Mouse (Mus musculus) forebrain, embryonic 15.5 days (tissue): ENCODE data around the gene Tns1. TPM values are rescaled to one million over a fixed set of nuclear protein-coding genes. Genes with fewer than 3 reads are reported as not detected.

Source experiments
- ATAC-seq: fragments of 200-750 bp; cut with Nextera tagmentation; replicated peaks from 2 replicates; pipeline ENCODE4 v1.8.0; 2017; ENCODE audit warnings: mild to moderate bottlenecking, moderate TSS enrichment, moderate library complexity
- H3K27ac ChIP-seq: fragments of 300-500 bp; sonication (generic); replicated peaks from 2 replicates; pipeline ENCODE4 v1.5.1; 2015; ENCODE audit warnings: mild to moderate bottlenecking, inconsistent platforms
- H3K27me3 ChIP-seq: fragments of 300-500 bp; sonication (generic); 2 replicates; pipeline ENCODE4 v1.6.1; 2015; ENCODE audit warnings: inconsistent platforms
- H3K36me3 ChIP-seq: fragments of 300-500 bp; sonication (generic); 2 replicates; pipeline ENCODE4 v1.6.1; 2015; ENCODE audit warnings: mild to moderate bottlenecking, inconsistent platforms
- H3K4me1 ChIP-seq: fragments of 300-500 bp; sonication (generic); 2 replicates; pipeline ENCODE4 v1.6.1; 2015; ENCODE audit warnings: inconsistent platforms
- H3K4me2 ChIP-seq: fragments of 300-500 bp; sonication (generic); replicated peaks from 2 replicates; pipeline ENCODE4 v1.6.1; 2015; ENCODE audit warnings: mild to moderate bottlenecking, inconsistent platforms
- H3K4me3 ChIP-seq: fragments of 300-500 bp; sonication (generic); 2 replicates; pipeline ENCODE4 v1.5.1; 2015; ENCODE audit warnings: mild to moderate bottlenecking, inconsistent platforms
- H3K9ac ChIP-seq: fragments of 300-500 bp; sonication (generic); replicated peaks from 2 replicates; pipeline ENCODE4 v1.6.1; 2015; ENCODE audit warnings: mild to moderate bottlenecking, inconsistent platforms
- H3K9me3 ChIP-seq: fragments of 300-500 bp; sonication (generic); 2 replicates; pipeline ENCODE4 v1.6.1; 2016; ENCODE audit warnings: inconsistent platforms
- WGBS: fragments of 180-500 bp; shearing (Covaris S2); methylation state at CpG from one replicate; pipeline ENCODE4 v1.1.7; 2015; ENCODE audit warnings: mixed read lengths; 5-methylcytosine and 5-hydroxymethylcytosine counted together
- polyA plus RNA-seq: library from polyadenylated mRNA; unstranded; fragments of >200 nt; fragmentation: Nextera tagmentation; extraction: Ambion mirVana; gene quantifications from 2 replicates; pipeline ENCODE4 v1.2.1, GENCODE M21; 2015

The Tns1 gene
- polyA plus RNA-seq, 1 experiment from 2014 or later, result 6.0 TPM

GRCm38 (mm10) chr1:73962668-73963371 lies 161.4 kb downstream of the Tns1 start:
- H3K27ac ChIP-seq, result peak overlapping the region; percentile 64
- H3K36me3 ChIP-seq, result no peaks in the 10 kb centered on the region
- no peak overlapping the region for H3K4me2 ChIP-seq
- 14% methylated on average over 12 of the region's 12 CpGs for WGBS
- H3K27me3 ChIP-seq, result no peaks in the 10 kb centered on the region
- no peak overlapping the region for H3K4me3 ChIP-seq
- H3K9me3 ChIP-seq, result no peaks in the 10 kb centered on the region
- peak; percentile 74 for ATAC-seq
- no peak overlapping the region for H3K9ac ChIP-seq
- peaks cover 9% of the 10 kb centered on the region; the same call in 1 of the 2 replicates for H3K4me1 ChIP-seq

GRCm38 (mm10) chr1:73962049-73962448 lies 162.2 kb downstream of the Tns1 start:
- H3K27ac ChIP-seq, result peak overlapping the region; percentile 56; the same call in 1 of the 2 replicates
- no peaks in the 10 kb centered on the region for H3K9me3 ChIP-seq
- H3K27me3 ChIP-seq, result no peaks in the 10 kb centered on the region
- 91% methylated on average over 5 of the region's 5 CpGs for WGBS
- H3K4me2 ChIP-seq, result no peak overlapping the region
- H3K4me3 ChIP-seq, result no peak overlapping the region
- no peak overlapping the region for H3K9ac ChIP-seq
- no peaks in the 10 kb centered on the region for H3K36me3 ChIP-seq
- ATAC-seq, result no peak
- peaks cover 9% of the 10 kb centered on the region; the same call in 1 of the 2 replicates for H3K4me1 ChIP-seq

DNA sequence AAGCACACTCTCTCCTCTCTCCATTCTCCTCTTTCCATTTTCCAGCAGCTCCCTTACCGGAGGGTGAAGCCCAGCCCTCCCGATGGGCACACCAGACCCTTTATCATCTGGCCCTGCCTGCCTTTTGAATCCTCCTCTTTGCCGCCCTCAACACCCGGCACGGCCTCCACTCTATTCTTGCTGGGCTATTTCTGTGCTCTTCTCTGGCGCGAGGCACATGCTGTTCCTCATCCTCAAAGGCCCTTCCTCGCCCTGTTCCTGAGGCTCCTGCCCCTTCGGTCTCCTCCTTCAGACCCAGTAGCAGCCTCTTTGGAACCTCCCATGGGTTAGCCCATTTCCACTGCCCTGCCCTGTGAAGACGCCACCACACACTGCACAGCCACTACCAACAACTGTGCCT lies 164.5 kb downstream of the Tns1 start:
- no peak overlapping the region for H3K9ac ChIP-seq
- 92% methylated on average over 10 of the region's 10 CpGs for WGBS
- ATAC-seq, result no peak
- no peaks in the 10 kb centered on the region for H3K36me3 ChIP-seq
- H3K27ac ChIP-seq, result no peak overlapping the region
- peaks cover 16% of the 10 kb centered on the region; the same call in 1 of the 2 replicates for H3K4me1 ChIP-seq
- no peak overlapping the region for H3K4me3 ChIP-seq
- no peak overlapping the region for H3K4me2 ChIP-seq
- no peaks in the 10 kb centered on the region for H3K9me3 ChIP-seq
- no peaks in the 10 kb centered on the region for H3K27me3 ChIP-seq

DNA sequence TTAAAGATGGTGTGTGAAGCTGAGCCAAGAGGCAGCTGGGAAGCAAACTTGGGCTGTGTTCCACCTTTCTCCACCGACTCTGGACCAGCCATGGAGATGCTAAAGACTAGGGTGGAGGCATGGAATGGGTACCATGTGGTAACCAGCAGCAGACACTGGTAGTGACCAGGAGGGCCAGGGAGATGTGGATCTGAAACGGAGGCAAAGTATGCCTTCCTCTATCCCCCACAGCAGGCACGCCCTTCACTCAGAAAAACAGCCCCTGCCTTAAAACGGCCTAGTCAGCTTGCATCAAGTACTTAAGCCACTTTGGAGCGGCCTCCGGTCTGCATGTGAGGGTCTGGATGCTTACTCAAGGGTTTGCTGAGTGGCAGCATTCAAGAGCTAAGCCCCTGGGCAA lies 164.9 kb downstream of the Tns1 start:
- no peak overlapping the region for H3K27ac ChIP-seq
- no peaks in the 10 kb centered on the region for H3K9me3 ChIP-seq
- H3K36me3 ChIP-seq, result no peaks in the 10 kb centered on the region
- no peak for ATAC-seq
- WGBS, result 88% methylated on average over 6 of the region's 6 CpGs
- no peak overlapping the region for H3K4me3 ChIP-seq
- H3K9ac ChIP-seq, result no peak overlapping the region
- H3K27me3 ChIP-seq, result no peaks in the 10 kb centered on the region
- H3K4me1 ChIP-seq, result peaks cover 19% of the 10 kb centered on the region; the same call in 1 of the 2 replicates
- no peak overlapping the region for H3K4me2 ChIP-seq

DNA sequence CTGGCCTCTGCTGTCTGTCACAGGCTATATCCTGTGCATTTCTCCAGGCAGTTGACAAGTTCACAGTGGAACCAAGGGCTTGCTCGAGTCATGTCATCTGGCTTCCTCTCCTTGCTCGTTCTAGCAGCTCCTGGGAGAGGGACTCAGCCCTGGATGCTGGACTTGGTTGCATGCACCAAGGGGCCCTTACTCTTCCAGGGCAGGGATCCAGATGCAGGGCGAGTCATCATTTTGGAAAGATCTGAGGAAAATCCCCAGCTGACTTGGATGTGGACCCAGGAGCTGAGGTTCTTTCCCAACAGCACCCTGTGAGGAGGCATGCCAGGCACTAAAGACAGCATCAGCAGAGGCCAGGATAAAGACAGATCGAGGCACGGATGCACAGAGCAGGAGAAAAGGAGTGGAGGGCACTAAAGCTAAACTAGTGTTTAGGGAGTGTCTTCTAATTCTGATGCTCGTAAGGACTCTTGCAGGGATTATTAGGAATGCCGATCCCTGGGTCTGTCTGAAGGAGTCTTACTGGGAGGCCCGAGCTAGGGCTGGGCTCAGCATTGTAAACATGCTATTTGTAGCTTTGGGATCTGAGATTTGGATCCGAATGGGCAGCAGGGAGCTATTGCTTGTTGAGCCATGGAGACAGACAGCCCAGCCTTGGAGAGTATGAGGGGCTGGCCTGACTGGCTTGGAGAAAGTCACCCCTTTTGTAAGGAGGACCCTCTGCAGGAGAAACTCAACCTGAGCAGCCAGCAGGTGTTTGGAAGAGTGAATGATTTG lies 165.9 kb downstream of the Tns1 start:
- Histone ChIP-seq H3K4me3 (no peak overlapping the region), H3K36me3 (no peaks in the 10 kb centered on the region), H3K27me3 (no peaks in the 10 kb centered on the region), H3K9ac (no peak overlapping the region), H3K4me1 (peaks cover 14% of the 10 kb centered on the region; the same call in 1 of the 2 replicates), H3K4me2 (no peak overlapping the region), H3K9me3 (no peaks in the 10 kb centered on the region), H3K27ac (no peak overlapping the region)
- 44% methylated on average over 9 of the region's 9 CpGs for WGBS
- no peak for ATAC-seq

- Histone ChIP-seq H3K36me3 (no peaks in the 10 kb centered on the region), H3K27ac (no peak overlapping the region), H3K9me3 (no peaks in the 10 kb centered on the region), H3K9ac (no peak overlapping the region), H3K4me3 (no peak overlapping the region), H3K27me3 (no peaks in the 10 kb centered on the region), H3K4me1 (peaks cover 10% of the 10 kb centered on the region; the same call in 1 of the 2 replicates), H3K4me2 (no peak overlapping the region)
- 88% methylated on average over 4 of the region's 4 CpGs for WGBS
- ATAC-seq, result no peak
Measured at GRCm38 (mm10) chr1:73957428-73957827, 166.8 kb downstream of the Tns1 start.

DNA sequence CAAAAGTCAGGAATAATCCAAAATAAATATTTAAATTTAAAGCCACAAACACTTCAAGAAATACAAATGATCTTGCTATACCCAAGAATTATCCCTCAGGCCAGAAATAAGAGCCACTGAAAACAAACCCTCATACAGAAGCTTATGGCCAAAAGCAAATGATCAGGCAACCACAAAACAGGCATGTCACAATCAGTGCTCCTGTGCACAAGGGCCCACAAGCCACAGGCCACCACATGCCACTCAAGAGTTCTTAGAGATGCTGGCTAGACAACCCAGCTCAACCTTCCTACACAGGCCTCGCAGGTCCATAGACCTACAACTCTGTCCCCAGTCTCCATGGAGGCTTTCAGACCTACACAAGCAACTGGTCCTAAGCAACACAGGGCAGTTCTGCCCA lies 167.9 kb downstream of the Tns1 start:
- H3K9ac ChIP-seq, result no peak overlapping the region
- H3K36me3 ChIP-seq, result no peaks in the 10 kb centered on the region
- no peaks in the 10 kb centered on the region for H3K9me3 ChIP-seq
- WGBS, result 93% methylated on average over 1 of the region's 1 CpGs
- H3K4me2 ChIP-seq, result no peak overlapping the region
- ATAC-seq, result no peak
- H3K27ac ChIP-seq, result no peak overlapping the region
- H3K4me3 ChIP-seq, result no peak overlapping the region
- H3K4me1 ChIP-seq, result peaks cover 10% of the 10 kb centered on the region; the same call in 1 of the 2 replicates
- no peaks in the 10 kb centered on the region for H3K27me3 ChIP-seq

- H3K9ac ChIP-seq, result no peak overlapping the region
- no peak overlapping the region for H3K4me2 ChIP-seq
- H3K36me3 ChIP-seq, result no peaks in the 10 kb centered on the region
- H3K4me1 ChIP-seq, result peaks cover 10% of the 10 kb centered on the region; the same call in 1 of the 2 replicates
- H3K4me3 ChIP-seq, result no peak overlapping the region
- H3K27me3 ChIP-seq, result no peaks in the 10 kb centered on the region
- no peaks in the 10 kb centered on the region for H3K9me3 ChIP-seq
- no peak; the same call in 1 of the 2 replicates for ATAC-seq
- H3K27ac ChIP-seq, result no peak overlapping the region
- 29% methylated on average over 4 of the region's 4 CpGs for WGBS
Measured at GRCm38 (mm10) chr1:73955259-73955842, 168.9 kb downstream of the Tns1 start.

GRCm38 (mm10) chr1:73954614-73955013 lies 169.6 kb downstream of the Tns1 start:
- no peak overlapping the region for H3K9ac ChIP-seq
- peaks cover 10% of the 10 kb centered on the region; the same call in 1 of the 2 replicates for H3K4me1 ChIP-seq
- no peaks in the 10 kb centered on the region for H3K9me3 ChIP-seq
- H3K4me2 ChIP-seq, result no peak overlapping the region
- H3K27ac ChIP-seq, result no peak overlapping the region
- H3K4me3 ChIP-seq, result no peak overlapping the region
- no peak for ATAC-seq
- H3K27me3 ChIP-seq, result no peaks in the 10 kb centered on the region
- WGBS, result 29% methylated on average over 4 of the region's 4 CpGs
- H3K36me3 ChIP-seq, result no peaks in the 10 kb centered on the region

DNA sequence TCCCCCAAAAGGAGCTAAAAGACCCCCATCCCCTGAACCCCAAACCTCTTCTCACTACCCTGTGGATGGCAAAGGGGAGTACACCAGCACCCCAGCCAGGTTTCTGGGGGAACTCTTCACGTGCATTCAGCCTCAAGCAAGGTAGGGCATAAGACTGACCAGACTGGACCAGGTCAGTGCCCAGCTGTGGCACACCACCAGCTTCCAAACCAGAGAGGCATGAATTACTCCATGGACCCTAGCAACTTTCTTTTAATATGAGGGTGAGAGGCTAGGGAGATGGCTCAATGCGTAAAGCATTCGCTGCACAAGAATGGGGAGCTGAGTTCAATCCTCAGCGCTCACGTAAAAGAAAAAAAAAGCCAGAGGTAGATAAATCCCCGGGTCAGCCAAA lies 170.2 kb downstream of the Tns1 start:
- 77% methylated on average over 6 of the region's 6 CpGs for WGBS
- no peak for ATAC-seq

GRCm38 (mm10) chr1:73953317-73954014 lies 170.8 kb downstream of the Tns1 start:
- Histone ChIP-seq H3K4me2 (no peak overlapping the region), H3K9ac (no peak overlapping the region), H3K36me3 (no peaks in the 10 kb centered on the region), H3K4me1 (peaks cover 10% of the 10 kb centered on the region; the same call in 1 of the 2 replicates), H3K9me3 (no peaks in the 10 kb centered on the region), H3K4me3 (no peak overlapping the region), H3K27ac (no peak overlapping the region), H3K27me3 (no peaks in the 10 kb centered on the region)
- WGBS, result 93% methylated on average over 20 of the region's 20 CpGs
- no peak for ATAC-seq

More for the DNA sequence above, 170.2 kb downstream of the Tns1 start:
- H3K4me3 ChIP-seq, result no peak overlapping the region
- H3K4me1 ChIP-seq, result peaks cover 10% of the 10 kb centered on the region; the same call in 1 of the 2 replicates
- no peak overlapping the region for H3K9ac ChIP-seq
- no peaks in the 10 kb centered on the region for H3K36me3 ChIP-seq
- no peaks in the 10 kb centered on the region for H3K27me3 ChIP-seq
- H3K4me2 ChIP-seq, result no peak overlapping the region
- no peaks in the 10 kb centered on the region for H3K9me3 ChIP-seq
- no peak overlapping the region for H3K27ac ChIP-seq
